Mouse (Mus musculus) G1E (cell line): ENCODE measurements around the gene Gin1.

Experiments
- CTCF ChIP-seq: IDR thresholded peaks from 2 replicates; pipeline ENCODE4 v1.5.1; 2012; ENCODE audit warnings: low read depth, low read length, inconsistent platforms, mixed read lengths
- GATA1 ChIP-seq: IDR thresholded peaks from 2 replicates; pipeline ENCODE4 v1.6.1; 2012; ENCODE audit warnings: borderline replicate concordance, low read length, inconsistent platforms, mixed read lengths
- GATA2 ChIP-seq: IDR thresholded peaks from 2 replicates; pipeline ENCODE4 v1.6.1; 2012; ENCODE audit warnings: low read depth, low read length, inconsistent platforms, borderline replicate concordance
- POLR2AphosphoS5 ChIP-seq: IDR thresholded peaks from 2 replicates; pipeline ENCODE4 v1.6.1; 2012; ENCODE audit warnings: low read depth, low read length, inconsistent platforms; ENCODE audit not compliant: insufficient replicate concordance
- TAL1 ChIP-seq: conservative IDR thresholded peaks from 2 replicates; pipeline ENCODE4 v1.6.1; 2012; ENCODE audit warnings: low read depth, low read length, inconsistent platforms, mixed read lengths

- TF ChIP-seq TAL1 (no peak), CTCF (no peak), GATA1 (no peak), POLR2AphosphoS5 (no peak), GATA2 (no peak)
Measured at GRCm38 (mm10) chr1:97729339-97729738, 40.6 kb upstream of the Gin1 start.
